Mouse (Mus musculus) midbrain, embryonic 16.5 days (tissue): Measurements from ENCODE around the gene Dazap2. TPM values are rescaled to one million over a fixed set of nuclear protein-coding genes. Genes with fewer than 3 reads are reported as not detected.

ENCODE experiments used
- ATAC-seq: fragments of 200-750 bp; cut with Nextera tagmentation; 2 replicates; pipeline ENCODE4 v1.8.0; 2017; ENCODE audit warnings: moderate TSS enrichment
- H3K27ac ChIP-seq: fragments of 300-500 bp; sonication (generic); 2 replicates; pipeline ENCODE4 v1.5.1; 2014; ENCODE audit warnings: mild to moderate bottlenecking, low read length, mixed read lengths
- H3K27me3 ChIP-seq: fragments of 300-500 bp; sonication (generic); 2 replicates; pipeline ENCODE4 v1.6.1; 2014; ENCODE audit warnings: low read depth, low read length, mixed read lengths; ENCODE audit not compliant: control insufficient read depth, insufficient read depth
- H3K36me3 ChIP-seq: fragments of 300-500 bp; sonication (generic); 2 replicates; pipeline ENCODE4 v1.6.1; 2014; ENCODE audit warnings: mild to moderate bottlenecking, low read length, moderate library complexity, mixed read lengths; ENCODE audit not compliant: control insufficient read depth, insufficient read depth
- H3K4me1 ChIP-seq: fragments of 300-500 bp; sonication (generic); 2 replicates; pipeline ENCODE4 v1.6.1; 2014; ENCODE audit warnings: mild to moderate bottlenecking, low read length, mixed read lengths; ENCODE audit not compliant: control insufficient read depth, insufficient read depth
- H3K4me2 ChIP-seq: fragments of 300-500 bp; sonication (generic); 2 replicates; pipeline ENCODE4 v1.6.1; 2014; ENCODE audit warnings: mild to moderate bottlenecking, low read length, mixed read lengths
- H3K4me3 ChIP-seq: fragments of 300-500 bp; sonication (generic); 2 replicates; pipeline ENCODE4 v1.5.1; 2014; ENCODE audit warnings: low read depth, mild to moderate bottlenecking, low read length, moderate library complexity, mixed read lengths
- H3K9ac ChIP-seq: fragments of 300-500 bp; sonication (generic); 2 replicates; pipeline ENCODE4 v1.6.1; 2014; ENCODE audit warnings: low read depth, low read length, mixed read lengths
- H3K9me3 ChIP-seq: fragments of 300-500 bp; sonication (generic); replicated peaks from 2 replicates; pipeline ENCODE4 v1.6.1; 2014; ENCODE audit warnings: mild to moderate bottlenecking, low read length, mixed read lengths; ENCODE audit not compliant: control insufficient read depth, poor library complexity, severe bottlenecking
- WGBS: fragments of 180-500 bp; shearing (Covaris S2); extraction: QIAGEN DNeasy Blood & Tissue Kit; methylation state at CpG from one replicate; pipeline ENCODE4 v1.1.7; 2014; 5-methylcytosine and 5-hydroxymethylcytosine counted together
- polyA plus RNA-seq: library from polyadenylated mRNA; unstranded; fragments of >200 nt; fragmentation: Nextera tagmentation; extraction: Ambion mirVana; gene quantifications from 2 replicates; pipeline ENCODE4 v1.2.1, GENCODE M21; 2015

Gene Dazap2
- polyA plus RNA-seq, 1 experiment from 2014 or later: 115 TPM

DNA sequence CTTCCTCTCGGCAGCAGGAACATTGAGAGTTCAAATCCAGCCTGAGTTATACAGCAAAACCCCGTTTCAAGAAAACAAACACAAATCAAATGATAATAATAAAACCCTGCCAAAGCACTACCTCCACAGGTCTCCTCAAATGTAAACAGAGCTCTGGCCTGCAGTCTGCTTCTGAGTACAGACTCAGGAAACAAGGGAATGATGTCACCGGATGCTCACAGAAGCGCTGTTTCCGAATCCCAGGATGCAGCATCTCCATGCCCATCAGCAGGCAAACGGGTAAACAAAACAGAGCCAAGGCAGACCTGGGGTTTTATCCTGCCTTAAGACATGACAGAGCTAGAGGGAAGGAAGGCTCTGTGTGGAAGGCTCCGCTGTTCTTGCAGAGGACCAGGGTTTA lies 13.6 kb downstream of the Dazap2 start:
- no peaks in the 10 kb centered on the region for H3K36me3 ChIP-seq
- no peak for ATAC-seq
- no peaks in the 10 kb centered on the region for H3K9me3 ChIP-seq
- no peaks in the 10 kb centered on the region for H3K4me1 ChIP-seq
- WGBS: 54% methylated on average over 7 of the region's 7 CpGs
- H3K4me2 ChIP-seq: no peak overlapping the region
- H3K9ac ChIP-seq: no peak overlapping the region
- no peak overlapping the region for H3K27ac ChIP-seq
- no peak overlapping the region for H3K4me3 ChIP-seq
- no peaks in the 10 kb centered on the region for H3K27me3 ChIP-seq

- H3K9ac ChIP-seq: no peak overlapping the region
- H3K27me3 ChIP-seq: peaks cover 10% of the 10 kb centered on the region
- WGBS: 37% methylated on average over 3 of the region's 3 CpGs
- no peak overlapping the region for H3K4me3 ChIP-seq
- no peak overlapping the region for H3K4me2 ChIP-seq
- H3K4me1 ChIP-seq: no peaks in the 10 kb centered on the region
- no peaks in the 10 kb centered on the region for H3K36me3 ChIP-seq
- no peaks in the 10 kb centered on the region for H3K9me3 ChIP-seq
- no peak for ATAC-seq
- H3K27ac ChIP-seq: no peak overlapping the region
These were observed 15.0 kb downstream of the Dazap2 start for GRCm38 (mm10) chr15:100630126-100630525.

DNA sequence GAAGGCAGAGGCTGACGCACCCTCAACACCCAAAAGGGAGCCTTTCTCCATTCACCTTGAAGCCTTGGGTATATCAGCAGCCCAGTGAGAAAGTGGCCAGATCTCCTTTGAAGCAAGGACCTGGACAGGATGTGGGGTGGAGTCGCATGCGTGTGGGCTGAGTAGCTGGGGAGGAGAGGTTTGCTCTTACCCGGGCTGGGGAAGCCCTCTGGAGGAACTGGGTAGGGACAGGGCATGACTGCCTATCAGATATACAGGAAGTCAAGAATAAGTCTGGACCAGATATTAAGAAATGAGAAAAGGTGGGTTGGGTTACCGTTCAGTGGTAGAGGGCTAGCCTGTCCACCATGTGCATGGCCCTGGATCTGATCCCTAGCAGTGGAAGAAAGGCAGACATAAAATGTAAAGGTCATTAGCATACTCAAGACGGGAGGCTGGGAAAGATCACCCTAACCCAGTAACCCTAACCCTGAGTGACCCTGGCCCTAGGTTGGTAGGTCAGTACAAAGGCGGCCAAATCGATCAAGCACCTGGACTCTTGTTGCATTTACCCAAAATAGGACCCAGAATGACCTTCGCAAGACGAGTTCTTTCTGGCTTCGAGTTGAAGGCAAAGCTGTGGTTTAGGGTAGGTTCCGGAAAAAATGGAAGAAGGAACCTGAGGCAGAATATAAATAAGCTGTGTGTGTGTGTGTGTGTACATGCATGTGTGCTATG lies 16.5 kb downstream of the Dazap2 start:
- Histone ChIP-seq H3K4me3 (no peak overlapping the region), H3K9ac (no peak overlapping the region), H3K9me3 (no peaks in the 10 kb centered on the region), H3K36me3 (no peaks in the 10 kb centered on the region), H3K27ac (no peak overlapping the region), H3K4me1 (peaks cover 4% of the 10 kb centered on the region), H3K4me2 (no peak overlapping the region), H3K27me3 (peaks cover 19% of the 10 kb centered on the region)
- no peak for ATAC-seq
- 91% methylated on average over 12 of the region's 12 CpGs for WGBS

DNA sequence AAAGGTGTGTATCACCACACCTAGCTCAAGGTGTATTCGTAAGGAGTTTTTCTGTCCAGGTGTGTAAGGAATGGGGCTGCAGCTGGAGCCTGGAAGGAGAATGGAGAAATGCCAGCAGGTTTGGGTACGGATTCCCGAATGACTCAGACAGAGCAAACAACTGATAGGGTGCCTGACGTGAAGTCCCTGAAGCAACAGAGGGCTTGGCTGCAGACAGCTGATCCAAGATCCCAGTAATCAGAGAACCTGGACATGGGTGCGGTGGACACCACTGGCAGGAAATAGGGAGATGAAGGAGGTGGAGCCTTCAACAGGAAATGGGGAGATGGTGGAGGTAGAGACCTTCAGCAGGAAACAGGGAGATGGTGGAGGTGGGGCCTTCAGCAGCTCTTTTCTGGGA lies 17.2 kb downstream of the Dazap2 start:
- H3K27ac ChIP-seq: no peak overlapping the region
- no peak overlapping the region for H3K9ac ChIP-seq
- 88% methylated on average over 5 of the region's 5 CpGs for WGBS
- no peak overlapping the region for H3K4me3 ChIP-seq
- no peak for ATAC-seq
- H3K9me3 ChIP-seq: no peaks in the 10 kb centered on the region
- H3K4me1 ChIP-seq: peaks cover 10% of the 10 kb centered on the region
- H3K36me3 ChIP-seq: no peaks in the 10 kb centered on the region
- peaks cover 26% of the 10 kb centered on the region for H3K27me3 ChIP-seq
- H3K4me2 ChIP-seq: no peak overlapping the region

GRCm38 (mm10) chr15:100633341-100633740 lies 18.2 kb downstream of the Dazap2 start:
- peaks cover 35% of the 10 kb centered on the region for H3K27me3 ChIP-seq
- peaks cover 10% of the 10 kb centered on the region for H3K4me1 ChIP-seq
- H3K4me3 ChIP-seq: no peak overlapping the region
- no peak overlapping the region for H3K27ac ChIP-seq
- 80% methylated on average over 10 of the region's 10 CpGs for WGBS
- H3K9me3 ChIP-seq: no peaks in the 10 kb centered on the region
- H3K9ac ChIP-seq: no peak overlapping the region
- H3K4me2 ChIP-seq: no peak overlapping the region
- no peaks in the 10 kb centered on the region for H3K36me3 ChIP-seq
- no peak for ATAC-seq

DNA sequence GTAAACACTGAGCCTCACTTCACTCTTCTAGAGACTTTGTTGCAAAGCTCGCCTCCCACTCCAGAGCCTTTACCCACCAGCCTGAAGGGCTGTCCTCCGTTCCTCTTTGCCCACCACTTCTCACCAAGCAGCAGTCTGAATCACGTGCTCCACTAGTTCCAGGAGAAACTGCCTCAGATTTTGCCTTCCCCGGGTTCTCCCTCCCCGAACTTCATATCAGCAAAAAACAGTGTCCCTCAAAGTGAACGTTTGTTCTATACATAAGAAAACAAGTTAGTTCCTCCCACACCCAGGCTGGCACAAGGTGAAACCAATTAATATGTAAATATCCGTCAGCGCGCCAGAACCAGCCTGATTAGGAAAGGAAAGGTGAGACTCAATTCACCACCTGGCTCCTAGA lies 20.1 kb downstream of the Dazap2 start:
- WGBS: 7% methylated on average over 9 of the region's 9 CpGs
- no peaks in the 10 kb centered on the region for H3K36me3 ChIP-seq
- no peak overlapping the region for H3K4me3 ChIP-seq
- no peak overlapping the region for H3K4me2 ChIP-seq
- no peaks in the 10 kb centered on the region for H3K9me3 ChIP-seq
- H3K4me1 ChIP-seq: peaks cover 10% of the 10 kb centered on the region
- H3K27me3 ChIP-seq: peaks cover 40% of the 10 kb centered on the region
- no peak overlapping the region for H3K27ac ChIP-seq
- H3K9ac ChIP-seq: no peak overlapping the region
- no peak for ATAC-seq

- ATAC-seq: no peak
- peak overlapping the region; percentile 52 for H3K9ac ChIP-seq
- H3K4me1 ChIP-seq: peaks cover 10% of the 10 kb centered on the region
- H3K9me3 ChIP-seq: no peaks in the 10 kb centered on the region
- H3K4me2 ChIP-seq: peak overlapping the region; percentile 77
- H3K4me3 ChIP-seq: peak overlapping the region; percentile 40
- no peaks in the 10 kb centered on the region for H3K36me3 ChIP-seq
- H3K27ac ChIP-seq: no peak overlapping the region
- WGBS: 4% methylated on average over 36 of the region's 38 CpGs
- peaks cover 40% of the 10 kb centered on the region for H3K27me3 ChIP-seq
These were observed 20.9 kb downstream of the Dazap2 start for GRCm38 (mm10) chr15:100635851-100636645.

DNA sequence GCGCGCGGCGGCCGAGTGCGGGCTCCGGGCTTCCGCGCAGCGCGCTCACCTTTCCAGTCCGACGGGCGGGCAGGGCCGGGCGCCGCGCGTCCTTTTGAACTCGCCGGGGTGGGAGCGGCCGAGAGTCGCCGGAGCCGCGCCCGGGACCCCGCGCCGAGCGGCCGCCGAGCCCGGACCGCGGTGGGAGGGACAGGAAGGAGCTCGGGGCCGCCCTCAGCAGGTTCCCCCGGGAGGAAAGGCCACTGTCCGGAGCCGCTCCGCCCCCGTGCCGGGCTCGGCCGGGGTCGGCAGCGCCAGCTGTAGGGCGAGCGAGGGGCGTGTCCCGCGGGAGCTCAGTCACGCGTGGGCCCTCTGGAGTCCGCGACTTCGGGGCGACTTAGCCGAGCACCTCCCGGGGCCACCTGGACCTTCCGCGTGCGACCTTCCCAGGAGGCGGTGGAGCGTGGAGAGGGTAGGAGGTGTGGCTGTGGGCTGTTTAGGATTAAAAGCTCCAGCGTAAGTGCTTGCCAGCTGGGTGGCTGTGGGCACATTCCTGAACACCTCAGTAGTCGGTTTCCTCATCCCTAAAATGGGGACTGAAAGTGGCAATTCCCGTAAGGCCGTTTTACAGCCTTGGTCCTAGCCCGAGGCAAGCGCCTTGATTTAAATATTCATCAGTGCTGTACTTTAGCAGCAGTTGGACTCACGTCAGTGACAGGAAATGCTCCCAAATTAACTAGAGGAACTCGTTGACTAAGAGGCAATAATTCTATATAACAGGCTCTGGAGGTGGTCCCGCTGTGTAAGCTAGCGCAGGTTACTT lies 21.8 kb downstream of the Dazap2 start, which contains the start of gene Smagp:
Gene Smagp (minus strand): TSS at position 241 of the 802 bp plus-strand sequence.
- Histone ChIP-seq H3K27me3 (peaks cover 40% of the 10 kb centered on the region), H3K27ac (no peak within 1 kb of the TSS), H3K4me3 (peak within 1 kb of the TSS; percentile 40), H3K4me2 (peak within 1 kb of the TSS; percentile 77), H3K36me3 (no peaks in the 10 kb centered on the region), H3K4me1 (peaks cover 10% of the 10 kb centered on the region), H3K9ac (peak within 1 kb of the TSS; percentile 52), H3K9me3 (no peaks in the 10 kb centered on the region)
- ATAC-seq: no peak
- 1% methylated on average over 75 of the region's 77 CpGs for WGBS
